Mouse (Mus musculus): ENCODE results near the gene Phkb. TPM values are rescaled to one million over a fixed set of nuclear protein-coding genes. Genes with fewer than 3 reads are reported as not detected.
"Not testable (repeated sequence)": the region's sequence is repeated elsewhere in the genome, so short reads cannot be mapped to it uniquely, and the experiment has no call there.

Phkb gene
- polyA plus RNA-seq (2015; fragmentation: Nextera tagmentation; extraction: Ambion mirVana), result 39.5 and 42.6 TPM in 2 replicates

DNA sequence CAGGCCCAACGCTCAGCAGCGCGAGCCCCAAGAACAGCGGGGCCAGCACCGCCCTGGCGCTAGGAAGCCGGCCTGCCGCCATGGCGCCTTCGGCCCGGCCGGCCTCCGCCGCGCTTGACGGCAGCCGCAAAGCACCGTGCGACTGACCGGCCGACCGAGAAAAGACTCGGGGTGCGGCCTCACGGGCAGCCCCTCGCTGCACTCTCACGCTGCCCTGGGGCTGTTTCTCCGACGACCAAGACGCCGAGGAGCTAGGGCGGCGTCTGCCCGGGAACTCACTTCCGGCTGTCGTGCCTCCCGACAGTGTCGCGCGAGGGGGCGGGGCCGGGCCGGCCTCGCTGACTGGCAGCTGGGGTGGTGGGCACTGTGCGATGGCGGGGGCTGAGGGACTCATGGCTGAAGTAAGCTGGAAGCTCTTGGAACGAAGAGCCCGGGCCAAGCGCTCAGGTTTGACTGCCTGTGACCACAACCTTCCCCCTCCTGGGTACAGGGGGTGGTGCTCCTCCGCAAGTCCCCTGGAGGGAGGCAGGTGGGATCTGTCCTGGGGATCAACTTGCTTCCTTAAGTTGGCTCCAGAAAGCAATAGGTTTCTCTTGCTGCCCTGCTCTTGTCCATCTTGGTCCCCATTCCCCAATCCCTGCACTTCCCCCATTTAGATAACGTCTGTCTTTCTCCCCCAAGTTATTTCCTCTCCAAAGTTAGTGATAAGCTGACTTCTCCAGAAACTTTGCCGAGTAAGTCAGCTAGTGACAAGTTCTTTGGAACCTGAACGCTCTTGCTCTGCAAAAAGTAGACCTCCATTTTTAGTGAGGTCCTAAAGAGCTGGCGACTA lies at the start of gene Phkb, which contains the start of gene Itfg1:
Gene Phkb, plus strand, starts transcription at position 303 of the 832 bp plus-strand sequence.
Gene Itfg1, minus strand, starts transcription at position 265 of the 832 bp plus-strand sequence.
- H3K27me3 ChIP-seq, result no peaks in the 10 kb centered on the region
- peak; percentile 97 for ATAC-seq (ENCODE audit: low FRiP score, low read depth)
- under 1% methylated on average over 49 of the region's 54 CpGs for WGBS
- H3K9me3 ChIP-seq, result no peaks in the 10 kb centered on the region
- peak within 1 kb of the TSS; percentile 87 for H3K9ac ChIP-seq
- H3K4me3 ChIP-seq, result peak within 1 kb of the TSS; percentile 78
- H3K27ac ChIP-seq (replicated peaks), result peak within 1 kb of the TSS; percentile 94
- peaks cover 18% of the 10 kb centered on the region for H3K4me1 ChIP-seq (replicated peaks)
- peak within 1 kb of the TSS; percentile 82 for H3K4me2 ChIP-seq
- peaks cover 9% of the 10 kb centered on the region for H3K36me3 ChIP-seq

DNA sequence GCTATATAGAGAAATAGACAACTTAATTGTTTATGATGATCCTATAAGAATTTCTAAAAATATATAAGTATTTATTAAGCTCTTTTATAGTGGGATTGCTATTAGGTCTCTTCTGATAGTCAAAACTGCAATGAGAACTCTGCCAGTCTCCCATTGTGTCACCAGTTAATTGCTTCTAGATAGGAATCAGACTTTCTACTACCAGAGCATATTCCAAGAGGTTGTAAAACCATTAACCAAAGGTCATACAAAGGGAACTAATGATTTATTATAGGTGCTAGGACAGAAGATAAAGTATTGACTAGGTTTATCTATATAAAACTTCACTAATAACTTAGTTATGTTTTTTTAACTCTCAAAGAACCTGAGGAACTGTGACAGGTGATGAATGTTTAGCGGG lies 44.4 kb upstream of the Phkb start:
- not testable (repeated sequence) for H3K9ac ChIP-seq; ATAC-seq (ENCODE audit: low FRiP score, low read depth); H3K36me3 ChIP-seq; H3K4me2 ChIP-seq; H3K9me3 ChIP-seq; H3K27ac ChIP-seq (replicated peaks); H3K27me3 ChIP-seq; H3K4me3 ChIP-seq; H3K4me1 ChIP-seq (replicated peaks)
- WGBS, result 100% methylated on average over 1 of the region's 1 CpGs

DNA sequence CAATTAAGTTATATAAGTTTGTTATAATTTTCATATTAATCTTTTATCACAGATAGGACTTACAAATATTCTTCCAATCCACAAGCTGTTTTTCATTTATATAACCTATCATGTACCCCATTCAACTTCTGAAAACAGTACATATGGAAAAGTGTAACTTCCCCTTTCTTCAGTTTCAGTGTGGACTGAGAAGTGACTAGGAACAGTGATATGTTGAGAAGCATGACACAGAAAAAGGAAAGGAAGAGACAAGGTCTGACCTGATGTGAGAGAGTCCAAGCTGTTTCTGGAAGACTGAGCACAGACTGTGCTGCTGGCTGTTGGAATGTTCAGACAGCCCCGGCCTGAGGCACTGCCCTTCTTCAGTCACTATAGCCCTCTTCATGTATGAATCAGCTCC lies 40.6 kb upstream of the Phkb start:
- no peaks in the 10 kb centered on the region for H3K27me3 ChIP-seq
- peaks cover 7% of the 10 kb centered on the region; the same call in 1 of the 2 replicates for H3K36me3 ChIP-seq
- no peak overlapping the region for H3K4me2 ChIP-seq
- ATAC-seq (ENCODE audit: low FRiP score, low read depth), result no peak
- H3K9me3 ChIP-seq, result no peaks in the 10 kb centered on the region
- no peak overlapping the region for H3K4me3 ChIP-seq
- 100% methylated on average over 1 of the region's 1 CpGs for WGBS
- no peaks in the 10 kb centered on the region for H3K4me1 ChIP-seq (replicated peaks)
- H3K27ac ChIP-seq (replicated peaks), result 0 out of 2 replicates have a peak overlapping the region, but pooled peaks have one; percentile 25
- H3K9ac ChIP-seq, result no peak overlapping the region

DNA sequence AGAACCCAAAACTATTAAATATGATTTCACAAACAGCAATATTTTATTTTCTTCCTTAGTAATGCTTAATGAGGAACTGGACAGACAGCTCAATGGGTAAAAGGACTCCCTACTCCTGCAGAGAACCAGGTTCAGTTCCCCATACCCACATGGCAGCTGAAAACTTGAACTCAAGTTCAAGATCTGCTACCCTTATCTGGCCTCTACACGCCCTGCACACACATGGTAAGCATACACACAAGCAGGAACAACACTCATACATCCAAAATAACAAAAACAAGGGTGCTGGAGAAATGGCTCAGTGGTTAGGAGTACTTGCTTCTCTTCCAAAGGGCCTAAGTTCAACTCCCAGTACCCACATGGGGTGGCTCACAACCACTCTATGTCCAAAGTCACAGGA lies 39.4 kb upstream of the Phkb start:
- Histone ChIP-seq H3K4me1 (replicated peaks) (no peaks in the 10 kb centered on the region), H3K4me2 (no peak overlapping the region), H3K27me3 (no peaks in the 10 kb centered on the region), H3K4me3 (no peak overlapping the region), H3K27ac (replicated peaks) (no peak overlapping the region), H3K36me3 (peaks cover 7% of the 10 kb centered on the region; the same call in 1 of the 2 replicates), H3K9me3 (no peaks in the 10 kb centered on the region), H3K9ac (no peak overlapping the region)
- ATAC-seq (ENCODE audit: low FRiP score, low read depth), result no peak
- WGBS, result 90% methylated on average over 1 of the region's 1 CpGs

DNA sequence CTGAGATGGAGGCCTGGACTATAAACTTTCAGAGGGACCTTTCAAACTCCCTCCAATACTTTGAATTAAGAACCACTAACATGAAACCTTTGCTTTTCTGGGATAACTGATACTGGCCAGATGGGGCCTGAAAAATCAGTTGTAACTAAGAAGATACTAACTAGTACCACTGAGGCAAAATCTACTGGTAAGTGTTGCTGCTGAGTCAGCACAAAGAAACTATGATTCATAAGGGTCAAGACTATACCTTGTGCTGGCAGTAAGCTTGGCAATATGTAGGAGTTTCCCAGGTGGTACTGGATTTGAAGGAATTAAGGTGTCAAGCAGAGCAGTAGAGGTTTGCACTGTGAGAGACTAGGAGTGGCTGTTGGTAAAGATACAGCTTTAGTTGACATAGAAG lies 27.1 kb upstream of the Phkb start:
- Histone ChIP-seq H3K4me1 (replicated peaks) (no peaks in the 10 kb centered on the region), H3K9ac (no peak overlapping the region), H3K36me3 (peaks cover 4% of the 10 kb centered on the region), H3K27me3 (no peaks in the 10 kb centered on the region), H3K4me3 (no peak overlapping the region), H3K9me3 (no peaks in the 10 kb centered on the region), H3K27ac (replicated peaks) (no peak overlapping the region), H3K4me2 (no peak overlapping the region)
- no peak for ATAC-seq (ENCODE audit: low FRiP score, low read depth)

DNA sequence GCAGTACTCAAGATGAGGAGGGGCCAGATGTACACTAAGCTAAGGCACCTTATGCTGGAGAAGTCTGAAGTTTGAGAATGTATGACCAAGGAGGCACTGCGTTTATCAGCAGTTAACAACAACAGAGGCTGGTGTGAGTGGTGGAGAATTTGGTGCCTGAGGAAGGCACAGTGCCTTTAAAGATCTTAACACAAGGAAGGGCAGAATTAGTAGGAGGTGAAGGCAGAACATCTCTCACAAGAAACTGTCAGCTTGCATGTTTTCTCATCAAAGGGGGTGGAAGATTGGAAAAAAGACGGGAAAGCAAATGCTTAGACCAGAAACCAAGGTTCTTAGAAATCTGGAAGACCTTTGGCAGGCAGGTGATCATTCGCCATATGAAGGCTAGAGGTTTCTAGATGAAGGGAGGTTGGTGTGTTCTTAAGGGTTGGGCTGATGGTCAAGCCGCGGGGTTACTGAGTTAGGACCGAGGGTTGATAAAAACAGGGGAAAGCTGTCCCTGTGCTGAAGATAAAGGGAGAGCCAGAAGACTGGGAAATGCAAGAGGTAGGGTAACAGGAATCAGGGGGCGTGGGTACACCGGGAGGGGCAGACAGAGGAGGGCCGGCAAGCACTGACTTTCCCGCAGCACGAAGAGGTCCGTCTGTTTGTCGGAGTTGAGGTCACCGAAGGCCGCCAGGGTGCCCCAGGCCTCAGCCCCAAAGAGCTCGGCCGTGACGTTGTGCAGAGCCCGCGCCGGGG lies 673 bp upstream of the Phkb start:
- peaks cover 18% of the 10 kb centered on the region for H3K4me1 ChIP-seq (replicated peaks)
- H3K36me3 ChIP-seq, result peaks cover 15% of the 10 kb centered on the region
- no peak for ATAC-seq (ENCODE audit: low FRiP score, low read depth)
- peak overlapping the region; percentile 78 for H3K4me3 ChIP-seq
- H3K27me3 ChIP-seq, result no peaks in the 10 kb centered on the region
- WGBS, result under 1% methylated on average over 21 of the region's 21 CpGs
- no peaks in the 10 kb centered on the region for H3K9me3 ChIP-seq
- peak overlapping the region; percentile 87 for H3K9ac ChIP-seq
- peak overlapping the region; percentile 94 for H3K27ac ChIP-seq (replicated peaks)
- peak overlapping the region; percentile 82 for H3K4me2 ChIP-seq

DNA sequence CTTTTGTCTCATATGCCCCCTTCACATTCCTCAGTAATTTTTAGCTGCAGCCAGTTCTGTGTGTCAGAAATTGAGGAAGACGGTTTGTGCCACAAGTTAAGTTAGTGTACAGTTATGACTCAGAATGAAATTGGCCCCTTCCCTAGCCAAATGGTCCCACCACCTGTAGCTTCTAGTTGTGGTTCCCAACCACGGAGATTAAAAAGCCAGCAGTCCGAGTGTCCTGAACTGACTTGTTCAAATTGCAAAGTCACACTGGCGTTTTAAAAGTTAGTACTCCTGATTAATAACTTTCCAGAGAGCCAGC lies 683 bp downstream of the Phkb start:
- Histone ChIP-seq H3K27me3 (no peaks in the 10 kb centered on the region), H3K9me3 (no peaks in the 10 kb centered on the region), H3K4me2 (peak overlapping the region; percentile 82), H3K4me1 (replicated peaks) (peaks cover 18% of the 10 kb centered on the region), H3K36me3 (peaks cover 8% of the 10 kb centered on the region), H3K9ac (peak overlapping the region; percentile 87; the same call in 1 of the 2 replicates), H3K4me3 (peak overlapping the region; percentile 78), H3K27ac (replicated peaks) (peak overlapping the region; percentile 94; the same call in 1 of the 2 replicates)
- WGBS, result 22% methylated on average over 4 of the region's 4 CpGs
- no peak for ATAC-seq (ENCODE audit: low FRiP score, low read depth)

DNA sequence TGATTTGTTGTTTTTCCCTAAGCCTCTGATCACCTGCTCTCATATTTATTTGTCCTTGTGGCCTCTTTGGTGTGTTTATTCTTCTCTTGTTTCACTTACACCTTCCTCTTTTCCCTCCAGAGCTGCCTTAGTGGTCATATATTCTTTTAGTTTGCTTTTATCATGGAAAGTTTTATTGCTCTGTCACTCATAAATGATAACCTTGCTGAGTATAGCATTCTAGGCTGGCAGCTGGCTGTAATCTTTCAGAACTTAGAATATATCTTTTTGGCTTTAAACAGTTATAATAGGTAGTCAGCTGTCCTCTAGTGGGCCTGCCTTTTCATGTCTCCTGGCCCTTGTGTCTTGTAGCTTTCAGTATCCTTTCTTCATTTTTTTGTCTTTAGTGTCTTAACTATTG lies 5.1 kb downstream of the Phkb start:
- no peak for ATAC-seq (ENCODE audit: low FRiP score, low read depth)
- no peaks in the 10 kb centered on the region for H3K27me3 ChIP-seq
- H3K4me1 ChIP-seq (replicated peaks), result peaks cover 6% of the 10 kb centered on the region; the same call in 1 of the 2 replicates
- H3K4me3 ChIP-seq, result no peak overlapping the region
- no peak overlapping the region for H3K27ac ChIP-seq (replicated peaks)
- H3K36me3 ChIP-seq, result 0 out of 2 replicates have a peak, but pooled peaks cover 3% of the 10 kb centered on the region
- H3K4me2 ChIP-seq, result no peak overlapping the region
- H3K9me3 ChIP-seq, result no peaks in the 10 kb centered on the region
- no peak overlapping the region for H3K9ac ChIP-seq

DNA sequence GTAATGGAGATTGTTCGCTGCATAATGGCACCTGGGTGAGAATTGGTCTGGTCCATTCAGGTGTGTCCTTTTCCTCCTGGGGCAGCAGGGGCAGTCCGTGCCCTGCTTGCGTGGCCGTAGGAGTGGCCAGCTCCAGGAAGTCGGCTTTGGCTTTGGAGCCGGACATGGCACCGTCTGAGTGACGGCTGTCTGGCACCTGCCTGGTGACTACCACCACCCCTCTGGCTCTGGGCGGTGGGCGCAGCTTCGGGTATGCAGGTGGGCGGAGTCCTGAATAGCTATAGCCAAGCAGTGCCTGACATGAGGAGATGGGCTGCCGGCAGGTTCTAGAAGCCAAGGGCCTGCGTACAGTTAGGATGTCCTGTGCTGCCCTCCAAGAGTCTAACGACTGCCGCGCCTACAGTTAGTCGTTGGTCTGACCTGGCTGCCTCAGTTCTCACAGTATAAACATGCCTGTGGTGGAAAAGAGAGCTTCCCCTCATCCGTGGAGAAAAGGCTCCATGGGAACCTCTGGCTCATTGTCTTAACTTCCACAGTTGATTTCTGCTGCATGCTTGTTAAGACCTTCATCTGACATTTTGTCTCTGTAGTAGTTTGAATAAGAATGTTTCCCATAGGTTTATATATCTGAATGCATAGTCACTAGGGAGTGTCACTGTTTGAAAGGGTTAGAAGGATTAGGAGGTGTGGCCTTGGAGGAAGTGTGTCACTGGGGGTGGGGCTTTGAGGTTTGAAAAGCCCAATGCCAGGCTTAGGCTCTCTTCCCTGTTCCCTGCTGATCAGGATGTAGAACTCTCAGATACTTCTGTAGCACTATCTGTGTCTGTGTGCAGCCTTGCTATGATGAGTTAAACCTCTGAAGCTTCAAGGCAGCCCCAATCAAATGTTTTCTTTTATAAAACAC lies 13.7 kb downstream of the Phkb start:
- no peak for ATAC-seq (ENCODE audit: low FRiP score, low read depth)
- WGBS, result 89% methylated on average over 19 of the region's 19 CpGs
- no peak overlapping the region for H3K4me2 ChIP-seq
- no peak overlapping the region for H3K4me3 ChIP-seq
- no peaks in the 10 kb centered on the region for H3K36me3 ChIP-seq
- no peaks in the 10 kb centered on the region for H3K27me3 ChIP-seq
- H3K9me3 ChIP-seq, result no peaks in the 10 kb centered on the region
- no peak overlapping the region for H3K27ac ChIP-seq (replicated peaks)
- H3K4me1 ChIP-seq (replicated peaks), result no peaks in the 10 kb centered on the region
- H3K9ac ChIP-seq, result no peak overlapping the region

DNA sequence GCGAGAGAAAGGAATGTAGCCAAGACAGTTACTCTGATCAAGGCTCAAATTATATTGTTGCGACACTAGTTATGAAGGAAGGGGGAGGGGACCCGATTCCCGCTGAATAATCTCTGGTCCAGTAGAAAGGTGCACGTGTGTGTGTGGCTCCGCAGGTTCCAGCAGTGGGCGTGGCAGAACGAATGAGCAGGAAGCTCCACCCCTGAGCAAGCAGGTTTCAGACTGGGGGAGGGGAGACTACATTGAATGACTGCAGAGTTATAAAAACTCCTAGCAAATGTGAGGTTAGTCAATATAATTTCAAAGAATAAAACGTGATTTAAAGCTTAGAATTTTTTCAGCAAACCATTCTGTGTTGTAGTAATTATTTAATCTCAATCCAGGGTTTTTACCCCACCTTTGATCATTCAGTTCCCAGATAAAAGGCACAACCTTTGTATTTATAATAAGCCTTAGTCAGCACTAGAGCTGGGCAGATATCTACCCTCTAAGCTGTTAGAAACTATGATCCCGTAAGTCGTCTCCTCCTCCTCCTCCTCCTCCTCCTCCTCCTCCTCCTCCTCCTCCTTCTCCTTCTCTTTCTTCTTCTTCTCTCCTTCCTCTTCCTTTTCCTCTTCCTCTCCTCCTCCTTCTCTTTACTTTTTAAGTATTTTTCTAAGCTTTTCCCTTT lies 16.6 kb downstream of the Phkb start:
- H3K9ac ChIP-seq; H3K9me3 ChIP-seq; H3K36me3 ChIP-seq; H3K27me3 ChIP-seq; H3K4me1 ChIP-seq (replicated peaks); H3K4me3 ChIP-seq; ATAC-seq (ENCODE audit: low FRiP score, low read depth); H3K4me2 ChIP-seq; H3K27ac ChIP-seq (replicated peaks): not testable (repeated sequence)
- 58% methylated on average over 11 of the region's 11 CpGs for WGBS

DNA sequence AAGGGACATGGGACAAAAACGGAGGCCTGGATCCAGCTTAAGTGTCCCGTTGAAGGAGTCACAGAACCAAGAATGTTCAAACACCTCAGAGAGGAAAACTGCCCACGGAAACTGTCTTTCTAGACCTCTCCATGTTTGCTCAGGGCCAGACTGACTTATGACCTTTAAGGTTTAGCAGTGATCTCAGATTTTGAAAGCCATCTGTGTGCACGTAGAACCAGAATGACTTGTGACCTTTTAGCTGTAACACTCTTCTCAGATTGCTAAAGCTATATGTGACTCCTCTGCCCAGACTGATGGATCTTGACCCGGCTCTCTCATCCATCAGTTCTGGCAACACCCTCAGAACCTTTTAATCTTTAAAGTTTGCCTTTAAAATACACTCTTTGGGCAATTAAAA lies 19.9 kb downstream of the Phkb start:
- Histone ChIP-seq H3K9me3 (no peaks in the 10 kb centered on the region), H3K4me1 (replicated peaks) (no peaks in the 10 kb centered on the region), H3K36me3 (no peaks in the 10 kb centered on the region), H3K4me3 (no peak overlapping the region), H3K9ac (no peak overlapping the region), H3K27me3 (no peaks in the 10 kb centered on the region), H3K4me2 (no peak overlapping the region), H3K27ac (replicated peaks) (no peak overlapping the region)
- WGBS, result 86% methylated on average over 5 of the region's 5 CpGs
- ATAC-seq (ENCODE audit: low FRiP score, low read depth), result no peak

Data from hindbrain, embryonic 15.5 days (tissue).